Mouse (Mus musculus) forebrain, postnatal 0 days (tissue): ENCODE measurements around the gene Pnpla1. TPM values are rescaled to one million over a fixed set of nuclear protein-coding genes. Genes with fewer than 3 reads are reported as not detected.

Source experiments
- ATAC-seq: fragments of 200-750 bp; cut with Nextera tagmentation; 2 replicates; pipeline ENCODE4 v1.8.0; 2017; ENCODE audit warnings: mild to moderate bottlenecking, moderate library complexity
- DNase-seq: peaks from one replicate; pipeline ENCODE4 v3.0.0-alpha.2; 2015
- H3K27ac ChIP-seq: fragments of 300-500 bp; sonication (generic); 2 replicates; pipeline ENCODE4 v1.5.1; 2014; ENCODE audit warnings: low read depth, mild to moderate bottlenecking, antibody characterized with exemption, low read length, moderate library complexity, mixed read lengths
- H3K27me3 ChIP-seq: fragments of 300-500 bp; sonication (generic); 2 replicates; pipeline ENCODE4 v1.6.1; 2014; ENCODE audit warnings: mild to moderate bottlenecking, low read length, mixed read lengths; ENCODE audit not compliant: insufficient read depth
- H3K36me3 ChIP-seq: fragments of 300-500 bp; sonication (generic); 2 replicates; pipeline ENCODE4 v1.6.1; 2014; ENCODE audit warnings: mild to moderate bottlenecking, moderate library complexity; ENCODE audit not compliant: insufficient read depth
- H3K4me1 ChIP-seq: fragments of 300-500 bp; sonication (generic); 2 replicates; pipeline ENCODE4 v1.6.1; 2014; ENCODE audit warnings: antibody characterized with exemption; ENCODE audit not compliant: insufficient read depth
- H3K4me2 ChIP-seq: fragments of 300-500 bp; sonication (generic); 2 replicates; pipeline ENCODE4 v1.6.1; 2014; ENCODE audit warnings: low read depth, mild to moderate bottlenecking, moderate library complexity
- H3K4me3 ChIP-seq: fragments of 300-500 bp; sonication (generic); 2 replicates; pipeline ENCODE4 v1.5.1; 2014; ENCODE audit warnings: low read depth, low read length, mixed read lengths
- H3K9ac ChIP-seq: fragments of 300-500 bp; sonication (generic); 2 replicates; pipeline ENCODE4 v1.6.1; 2014; ENCODE audit warnings: mild to moderate bottlenecking
- H3K9me3 ChIP-seq: fragments of 300-500 bp; sonication (generic); 2 replicates; pipeline ENCODE4 v1.6.1; 2016; ENCODE audit warnings: low read length
- CTCF ChIP-seq: sonication (generic); IDR thresholded peaks from 2 replicates; pipeline ENCODE4 v1.5.1; 2016; ENCODE audit warnings: antibody characterized with exemption, control low read depth, low read depth
- WGBS: fragments of 180-500 bp; shearing (Covaris S2); extraction: QIAGEN DNeasy Blood & Tissue Kit; methylation state at CpG from one replicate; pipeline ENCODE4 v1.1.7; 2014; 5-methylcytosine and 5-hydroxymethylcytosine counted together
- polyA plus RNA-seq: library from polyadenylated mRNA; unstranded; fragments of >200 nt; fragmentation: Nextera tagmentation; extraction: Ambion mirVana; gene quantifications from 2 replicates; pipeline ENCODE4 v1.2.1, GENCODE M21; 2015
- total RNA-seq: library from RNA; depleted of rRNA; stranded (reverse); fragments of >200 nt; gene quantifications from 2 replicates; pipeline ENCODE4 v1.2.3, GENCODE M21; 2014

The Pnpla1 gene
- total and polyA plus RNA-seq, 2 experiments from 2014 or later: 0.04 TPM; not detected in 1

GRCm38 (mm10) chr17:28863926-28864325 is 5.7 kb downstream of the Pnpla1 start:
- H3K9me3 ChIP-seq: no peaks in the 10 kb centered on the region
- 74% methylated on average over 7 of the region's 7 CpGs for WGBS
- H3K4me2 ChIP-seq: no peak overlapping the region
- no peak overlapping the region for H3K27ac ChIP-seq
- no peaks in the 10 kb centered on the region for H3K4me1 ChIP-seq
- DNase-seq (no peak), ATAC-seq (no peak)
- H3K27me3 ChIP-seq: no peaks in the 10 kb centered on the region
- H3K4me3 ChIP-seq: no peak overlapping the region
- H3K9ac ChIP-seq: no peak overlapping the region
- H3K36me3 ChIP-seq: no peaks in the 10 kb centered on the region
- no peak for TF ChIP-seq CTCF

- Histone ChIP-seq H3K27me3 (no peaks in the 10 kb centered on the region), H3K4me1 (0 out of 2 replicates have a peak, but pooled peaks cover 3% of the 10 kb centered on the region), H3K4me2 (no peak overlapping the region), H3K4me3 (no peak overlapping the region), H3K9ac (no peak overlapping the region), H3K36me3 (no peaks in the 10 kb centered on the region), H3K27ac (no peak overlapping the region), H3K9me3 (no peaks in the 10 kb centered on the region)
- no peak for ATAC-seq
- no peak for TF ChIP-seq CTCF
- no peak for DNase-seq
- WGBS: 85% methylated on average over 6 of the region's 6 CpGs
These were observed 6.3 kb downstream of the Pnpla1 start for GRCm38 (mm10) chr17:28864464-28864863.

- H3K27me3 ChIP-seq: no peaks in the 10 kb centered on the region
- H3K9ac ChIP-seq: no peak overlapping the region
- H3K4me2 ChIP-seq: no peak overlapping the region
- no peak for TF ChIP-seq CTCF
- H3K4me3 ChIP-seq: no peak overlapping the region
- no peaks in the 10 kb centered on the region for H3K9me3 ChIP-seq
- H3K36me3 ChIP-seq: no peaks in the 10 kb centered on the region
- ATAC-seq (no peak), DNase-seq (no peak)
- H3K27ac ChIP-seq: no peak overlapping the region
- 0 out of 2 replicates have a peak, but pooled peaks cover 4% of the 10 kb centered on the region for H3K4me1 ChIP-seq
These were observed 8.7 kb downstream of the Pnpla1 start for GRCm38 (mm10) chr17:28866921-28867320.

DNA sequence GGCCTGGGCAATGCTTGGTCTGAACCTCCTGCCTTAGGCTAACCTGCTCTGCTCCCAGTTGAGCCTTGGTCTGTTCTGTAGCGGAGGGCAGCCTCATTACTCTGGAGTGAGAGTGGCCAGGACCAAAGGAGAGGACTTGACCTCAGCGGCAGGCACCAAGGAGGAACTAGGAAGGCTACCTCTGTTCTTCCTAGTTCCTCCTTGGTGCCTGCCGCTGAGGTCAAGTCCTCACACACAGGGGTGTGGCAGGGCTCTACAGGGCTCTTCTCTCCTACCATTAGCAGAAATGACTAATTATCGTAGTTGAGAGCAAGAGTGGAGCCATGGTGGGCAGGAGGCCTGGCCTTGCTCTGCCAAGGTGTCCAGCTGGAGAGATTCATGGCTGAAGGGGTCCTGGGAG is 9.2 kb downstream of the Pnpla1 start:
- H3K4me1 ChIP-seq: 0 out of 2 replicates have a peak, but pooled peaks cover 4% of the 10 kb centered on the region
- H3K27ac ChIP-seq: no peak overlapping the region
- no peak overlapping the region for H3K4me3 ChIP-seq
- no peaks in the 10 kb centered on the region for H3K36me3 ChIP-seq
- no peaks in the 10 kb centered on the region for H3K27me3 ChIP-seq
- no peak for TF ChIP-seq CTCF
- ATAC-seq: no peak
- no peaks in the 10 kb centered on the region for H3K9me3 ChIP-seq
- H3K9ac ChIP-seq: no peak overlapping the region
- no peak overlapping the region for H3K4me2 ChIP-seq
- DNase-seq: no peak
- WGBS: 82% methylated on average over 4 of the region's 4 CpGs

- 51% methylated on average over 9 of the region's 9 CpGs for WGBS
- no peaks in the 10 kb centered on the region for H3K27me3 ChIP-seq
- peak; percentile 99 for ATAC-seq
- no peak overlapping the region for H3K4me2 ChIP-seq
- DNase-seq: peak; percentile 85
- no peak overlapping the region for H3K4me3 ChIP-seq
- no peaks in the 10 kb centered on the region for H3K36me3 ChIP-seq
- H3K27ac ChIP-seq: peak overlapping the region; percentile 83
- TF ChIP-seq CTCF: no peak
- H3K9ac ChIP-seq: no peak overlapping the region
- 0 out of 2 replicates have a peak, but pooled peaks cover 4% of the 10 kb centered on the region for H3K4me1 ChIP-seq
- H3K9me3 ChIP-seq: no peaks in the 10 kb centered on the region
These were observed 11.3 kb downstream of the Pnpla1 start for GRCm38 (mm10) chr17:28869412-28870110.

- Histone ChIP-seq H3K27ac (peak overlapping the region; percentile 42; the same call in 1 of the 2 replicates), H3K4me1 (peaks cover 10% of the 10 kb centered on the region; the same call in 1 of the 2 replicates), H3K4me3 (no peak overlapping the region), H3K4me2 (no peak overlapping the region), H3K27me3 (no peaks in the 10 kb centered on the region), H3K9ac (no peak overlapping the region), H3K9me3 (no peaks in the 10 kb centered on the region), H3K36me3 (no peaks in the 10 kb centered on the region)
- TF ChIP-seq CTCF: no peak
- 68% methylated on average over 5 of the region's 5 CpGs for WGBS
- DNase-seq (no peak), ATAC-seq (no peak)
These were observed 12.2 kb downstream of the Pnpla1 start for GRCm38 (mm10) chr17:28870435-28870834.

- no peaks in the 10 kb centered on the region for H3K36me3 ChIP-seq
- DNase-seq (no peak), ATAC-seq (no peak)
- H3K4me3 ChIP-seq: no peak overlapping the region
- H3K4me2 ChIP-seq: no peak overlapping the region
- no peaks in the 10 kb centered on the region for H3K27me3 ChIP-seq
- no peak overlapping the region for H3K27ac ChIP-seq
- no peak overlapping the region for H3K9ac ChIP-seq
- WGBS: 84% methylated on average over 11 of the region's 11 CpGs
- H3K4me1 ChIP-seq: peaks cover 11% of the 10 kb centered on the region; the same call in 1 of the 2 replicates
- no peak for TF ChIP-seq CTCF
- no peaks in the 10 kb centered on the region for H3K9me3 ChIP-seq
These were observed 13.6 kb downstream of the Pnpla1 start for GRCm38 (mm10) chr17:28871831-28872230.
